In the genomic region with DNA sequence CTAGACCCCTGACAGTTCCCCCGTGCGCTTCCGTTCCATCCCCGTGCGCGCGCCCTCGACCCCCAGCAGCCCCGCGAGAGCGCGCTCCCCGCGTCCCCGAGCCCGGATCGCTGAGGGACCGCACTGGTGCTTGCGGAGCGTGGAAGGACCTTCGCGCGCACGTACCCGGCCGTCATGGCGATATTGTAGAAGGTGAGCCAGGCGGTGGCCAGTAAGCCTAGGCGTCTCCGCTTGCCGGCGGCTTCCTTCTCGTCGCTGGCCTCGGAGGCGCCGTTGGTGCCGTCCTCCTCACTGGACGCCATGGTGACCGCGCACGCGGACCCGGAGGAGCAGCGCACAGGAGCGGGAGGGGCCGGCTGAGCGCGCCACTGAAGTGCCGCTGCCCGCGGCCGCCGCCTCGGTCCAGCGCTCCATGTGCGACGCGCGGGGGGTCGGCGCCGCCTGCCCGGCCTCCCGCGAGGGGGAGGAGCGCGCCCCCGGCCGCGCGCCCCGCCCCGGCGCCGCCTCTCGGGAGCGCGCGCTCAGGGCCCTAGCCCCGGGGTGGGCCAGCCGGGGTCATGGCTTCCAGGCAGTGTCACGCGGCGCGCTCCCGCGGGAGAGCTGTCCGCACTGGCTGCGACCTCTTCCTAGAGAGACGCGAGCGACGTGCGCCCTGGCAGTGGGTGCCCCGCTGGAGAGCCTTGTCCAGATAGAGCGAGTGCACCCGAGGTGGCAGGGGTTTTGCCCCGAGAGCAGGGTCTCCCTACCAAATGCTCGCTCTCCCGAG, we compare ENCODE assay signal across 8 mouse cellular contexts. TPM values are rescaled to one million over a fixed set of nuclear protein-coding genes. Genes with fewer than 3 reads are reported as not detected.
A peak's percentile ranks its signal among the peaks of the same experiment; 100 is the strongest.
DNase-seq lines count a peak whose midpoint lies in the region; ATAC-seq and TF ChIP-seq lines count a peak whose summit lies in the region.

Gene Hacd1 (minus strand): TSS at position 570 of the 766 bp plus-strand sequence.

- H3K4me1 ChIP-seq in forebrain, embryonic 10.5 days: peaks cover 26% of the 10 kb centered on the region
- H3K4me1 ChIP-seq in heart, embryonic 14.5 days (ENCODE audit: control insufficient read depth in 2 of 2, insufficient read depth in 2 of 2, low read length in 2 of 2): peaks cover 0 to 8% of the 10 kb centered on the region in 2 experiments; a peak in 1 of 4 replicates
- peaks cover 23% of the 10 kb centered on the region for H3K4me1 ChIP-seq in liver, embryonic 15.5 days (replicated peaks)
- 0 out of 2 replicates have a peak, but pooled peaks cover 4% of the 10 kb centered on the region for H3K4me1 ChIP-seq in neural tube, embryonic 12.5 days
- no peaks in the 10 kb centered on the region for H3K4me1 ChIP-seq in stomach, postnatal 0 days (replicated peaks; ENCODE audit: control insufficient read depth, insufficient read depth)

- no peaks in the 10 kb centered on the region for H3K27me3 ChIP-seq in forebrain, embryonic 10.5 days (ENCODE audit: poor library complexity, severe bottlenecking)
- no peaks in the 10 kb centered on the region for H3K27me3 ChIP-seq in heart, embryonic 14.5 days (ENCODE audit: control insufficient read depth, insufficient read depth, low read length)
- H3K27me3 ChIP-seq in liver, embryonic 15.5 days: no peaks in the 10 kb centered on the region; the same call in 1 of the 2 replicates
- no peaks in the 10 kb centered on the region for H3K27me3 ChIP-seq in neural tube, embryonic 12.5 days (replicated peaks)
- H3K27me3 ChIP-seq in stomach, postnatal 0 days (ENCODE audit: control insufficient read depth, insufficient read depth, low read length): no peaks in the 10 kb centered on the region

- TF ChIP-seq CTCF in stomach, postnatal 0 days (IDR thresholded peaks at IDR 0.05; ENCODE audit: low read depth): no peak; the same call in 1 of the 2 replicates

- peak within 1 kb of the TSS; percentile 80 for H3K9ac ChIP-seq in heart, embryonic 14.5 days (ENCODE audit: low read length)
- peak within 1 kb of the TSS; percentile 70 for H3K9ac ChIP-seq in liver, embryonic 15.5 days
- H3K9ac ChIP-seq in neural tube, embryonic 12.5 days: peak within 1 kb of the TSS; percentile 76
- peak within 1 kb of the TSS; percentile 82 for H3K9ac ChIP-seq in stomach, postnatal 0 days (ENCODE audit: low read length)

- H3K36me3 ChIP-seq in forebrain, embryonic 10.5 days (replicated peaks): no peaks in the 10 kb centered on the region
- H3K36me3 ChIP-seq in heart, embryonic 14.5 days (ENCODE audit: control insufficient read depth, insufficient read depth, low read length): no peaks in the 10 kb centered on the region
- no peaks in the 10 kb centered on the region for H3K36me3 ChIP-seq in liver, embryonic 15.5 days (replicated peaks)
- H3K36me3 ChIP-seq in neural tube, embryonic 12.5 days: no peaks in the 10 kb centered on the region
- no peaks in the 10 kb centered on the region for H3K36me3 ChIP-seq in stomach, postnatal 0 days (ENCODE audit: control insufficient read depth, insufficient read depth, low read length)

- peak; percentile 82 for ATAC-seq in heart, embryonic 14.5 days (ENCODE audit: insufficient number of reproducible peaks, insufficient read depth, low FRiP score, low read depth)
- peak; percentile 80 for ATAC-seq in liver, embryonic 15.5 days (ENCODE audit: insufficient read depth)
- ATAC-seq in neural tube, embryonic 12.5 days (ENCODE audit: low FRiP score, low read depth): peak; percentile 87
- ATAC-seq in stomach, postnatal 0 days (ENCODE audit: low FRiP score, low TSS enrichment): peak; percentile 91

- no peaks in the 10 kb centered on the region for H3K9me3 ChIP-seq in forebrain, embryonic 10.5 days
- no peaks in the 10 kb centered on the region for H3K9me3 ChIP-seq in heart, embryonic 14.5 days (ENCODE audit: control insufficient read depth, low read length)
- no peaks in the 10 kb centered on the region for H3K9me3 ChIP-seq in liver, embryonic 15.5 days (replicated peaks)
- H3K9me3 ChIP-seq in neural tube, embryonic 12.5 days: no peaks in the 10 kb centered on the region
- H3K9me3 ChIP-seq in stomach, postnatal 0 days (ENCODE audit: control insufficient read depth, low read length): no peaks in the 10 kb centered on the region

- H3K4me3 ChIP-seq in forebrain, embryonic 10.5 days: peak within 1 kb of the TSS; percentile 76
- H3K4me3 ChIP-seq in heart, embryonic 14.5 days (ENCODE audit: control insufficient read depth in 1 of 2, insufficient read depth in 1 of 2, low read depth in 1 of 2, low read length in 2 of 2): peak within 1 kb of the TSS; percentile 83 to 98
- H3K4me3 ChIP-seq in liver, embryonic 15.5 days (replicated peaks): peak within 1 kb of the TSS; percentile 87
- H3K4me3 ChIP-seq in neural tube, embryonic 12.5 days: peak within 1 kb of the TSS; percentile 72
- H3K4me3 ChIP-seq in stomach, postnatal 0 days (ENCODE audit: low read depth, low read length): peak within 1 kb of the TSS; percentile 87

- no peak for TF ChIP-seq EP300 in stomach, postnatal 0 days (optimal IDR thresholded peaks at IDR 0.05)

- H3K4me2 ChIP-seq in heart, embryonic 14.5 days (ENCODE audit: low read length): peak within 1 kb of the TSS; percentile 72
- peak within 1 kb of the TSS; percentile 87 for H3K4me2 ChIP-seq in liver, embryonic 15.5 days
- H3K4me2 ChIP-seq in neural tube, embryonic 12.5 days (replicated peaks): peak within 1 kb of the TSS; percentile 82
- H3K4me2 ChIP-seq in stomach, postnatal 0 days (replicated peaks; ENCODE audit: low read depth): peak within 1 kb of the TSS; percentile 75

- peak; percentile 35 for DNase-seq in CD4-positive, CD25-positive, alpha-beta regulatory T cell, adult 2 months (ENCODE audit: low read depth, low spot score)
- peak; percentile 83 for DNase-seq in brain, embryonic 18.5 days (ENCODE audit: low read depth, low spot score)
- DNase-seq in forebrain, embryonic 10.5 days (ENCODE audit: extremely low spot score, low spot score): peak; percentile 68
- DNase-seq in kidney, postnatal 25 days: peak; percentile 77 to 91
- peak; percentile 79 for DNase-seq in stomach, postnatal 0 days (ENCODE audit: low spot score)

- under 1% methylated on average over 101 of the region's 101 CpGs for WGBS in forebrain, embryonic 10.5 days
- 1% methylated on average over 74 of the region's 101 CpGs for WGBS in heart, embryonic 14.5 days
- under 1% methylated on average over 100 of the region's 101 CpGs for WGBS in liver, embryonic 15.5 days (ENCODE audit: insufficient replicate concordance)
- under 1% methylated on average over 89 of the region's 101 CpGs for WGBS in neural tube, embryonic 12.5 days
- under 1% methylated on average over 71 of the region's 101 CpGs for WGBS in stomach, postnatal 0 days

- peak within 1 kb of the TSS; percentile 94 for H3K27ac ChIP-seq in forebrain, embryonic 10.5 days
- H3K27ac ChIP-seq in heart, embryonic 14.5 days (replicated peaks in 1 of 2; ENCODE audit: control insufficient read depth in 1 of 2, insufficient read depth in 1 of 2, low read depth in 2 of 2, low read length in 2 of 2): peak within 1 kb of the TSS; percentile 98 to 99
- H3K27ac ChIP-seq in liver, embryonic 15.5 days (replicated peaks): peak within 1 kb of the TSS; percentile 76
- H3K27ac ChIP-seq in neural tube, embryonic 12.5 days: peak within 1 kb of the TSS; percentile 85
- H3K27ac ChIP-seq in stomach, postnatal 0 days (replicated peaks): peak within 1 kb of the TSS; percentile 95

RNA-seq across cellular contexts. Expression of gene Hacd1, which starts in this region (rescaled TPM):
- 39.4 and 41.4 TPM in 2 replicates for polyA plus RNA-seq in forebrain, embryonic 10.5 days (2016; fragmentation: Nextera tagmentation; extraction: Ambion mirVana)
- 270 and 272 TPM in 2 replicates for polyA plus RNA-seq in heart, embryonic 14.5 days (2014; fragmentation: Nextera tagmentation; extraction: Ambion mirVana)
- polyA plus RNA-seq in liver, embryonic 15.5 days (2015; fragmentation: Nextera tagmentation; extraction: Ambion mirVana): 44.2 and 46.9 TPM in 2 replicates
- polyA plus RNA-seq in neural tube, embryonic 12.5 days (2016; fragmentation: Nextera tagmentation; extraction: Ambion mirVana): 54.6 and 56.4 TPM in 2 replicates
- polyA plus RNA-seq in stomach, postnatal 0 days (2015; fragmentation: Nextera tagmentation; extraction: Ambion mirVana): 200 and 217 TPM in 2 replicates

Comparison
In these comparisons a context has a peak if more than half of its experiments do, and no peak if none do; other contexts are left out.
1. Peak in every context shown above with its lines: DNase-seq, ATAC-seq, H3K4me3 ChIP-seq and H3K27ac ChIP-seq.